Mouse (Mus musculus) bone marrow, adult 2 months (tissue): Measurements from ENCODE around the gene H2-M10.2.
"Not testable (repeated sequence)": the region's sequence is repeated elsewhere in the genome, so short reads cannot be mapped to it uniquely, and the experiment has no call there.

Experiments used
- CTCF ChIP-seq: fragments of 200-500 bp; IDR thresholded peaks from 2 replicates; pipeline ENCODE4 v1.5.1; 2011; ENCODE audit warnings: low read length, control low read depth; ENCODE audit not compliant: control insufficient read depth, insufficient read depth
- POLR2A ChIP-seq: fragments of 200-500 bp; IDR thresholded peaks from 2 replicates; pipeline ENCODE4 v1.6.1; 2011; ENCODE audit warnings: low read depth, mild to moderate bottlenecking, control low read depth, low read length, borderline replicate concordance; ENCODE audit not compliant: control insufficient read depth

DNA sequence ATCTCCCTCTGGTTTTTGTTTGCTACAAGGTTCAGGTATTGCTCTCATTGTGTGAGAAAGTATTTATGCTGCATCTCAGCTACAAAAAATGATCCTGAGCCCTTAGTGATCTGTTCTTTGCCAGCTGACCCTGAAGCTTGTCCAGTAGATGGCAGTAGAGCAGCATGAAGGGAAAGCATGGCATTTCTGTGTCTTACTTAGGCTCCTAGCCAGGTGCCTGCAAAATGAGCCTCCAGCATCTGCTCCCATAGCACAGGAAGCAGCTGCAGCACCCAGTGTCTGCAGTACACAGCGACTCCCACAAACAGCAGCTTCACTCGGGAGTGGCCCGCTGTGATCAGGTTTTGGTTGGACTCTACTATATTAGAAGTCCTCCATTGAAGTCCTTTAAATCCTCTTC lies 22.6 kb upstream of the H2-M10.2 start:
- TF ChIP-seq POLR2A = not testable (repeated sequence)
- TF ChIP-seq CTCF = peak; percentile 42
